Mouse (Mus musculus): ENCODE measurements around the gene Hectd1. TPM values are rescaled to one million over a fixed set of nuclear protein-coding genes. Genes with fewer than 3 reads are reported as not detected.

The Hectd1 gene
- total RNA-seq, 2 experiments from 2014 or later = 89.9 to 90.7 TPM

- intact Hi-C loops (cut with DNase I) = no loop called here
- DNase-seq (ENCODE audit: extremely low spot score in 1 of 2, low spot score in 2 of 2) = peak; percentile 20 to 78
Measured at GRCm38 (mm10) chr12:51729058-51729457, 100.3 kb downstream of the Hectd1 start.

GRCm38 (mm10) chr12:51721836-51722235 is 107.5 kb downstream of the Hectd1 start:
- intact Hi-C loops (cut with DNase I) = no loop called here
- DNase-seq (ENCODE audit: extremely low spot score in 1 of 2, low spot score in 2 of 2) = no peak

- DNase-seq (ENCODE audit: extremely low spot score in 1 of 2, low spot score in 2 of 2) = no peak
- intact Hi-C loops (cut with DNase I) = no loop called here
Measured at GRCm38 (mm10) chr12:51718617-51719016, 110.7 kb downstream of the Hectd1 start.

- intact Hi-C loops (cut with DNase I) = no loop called here
Measured at GRCm38 (mm10) chr12:51712685-51713084, 116.7 kb downstream of the Hectd1 start.

GRCm38 (mm10) chr12:51710154-51710553 is 119.2 kb downstream of the Hectd1 start:
- intact Hi-C loops (cut with DNase I) = no loop called here
- DNase-seq (ENCODE audit: extremely low spot score in 1 of 2, low spot score in 2 of 2) = no peak

More at GRCm38 (mm10) chr12:51712685-51713084, 116.7 kb downstream of the Hectd1 start:
- DNase-seq (ENCODE audit: extremely low spot score in 1 of 2, low spot score in 2 of 2) = no peak

- no peak for DNase-seq (ENCODE audit: extremely low spot score in 1 of 2, low spot score in 2 of 2)
- intact Hi-C loops (cut with DNase I) = no loop called here
Measured at GRCm38 (mm10) chr12:51709741-51710140, 119.6 kb downstream of the Hectd1 start.

- peak; percentile 60 for DNase-seq (ENCODE audit: extremely low spot score in 1 of 2, low spot score in 2 of 2)
- intact Hi-C loops (cut with DNase I) = no loop called here
Measured at GRCm38 (mm10) chr12:51708941-51709686, 120.2 kb downstream of the Hectd1 start.

GRCm38 (mm10) chr12:51706673-51707235 is 122.6 kb downstream of the Hectd1 start:
- intact Hi-C loops (cut with DNase I) = no loop called here
- DNase-seq (ENCODE audit: extremely low spot score in 1 of 2, low spot score in 2 of 2) = no peak

- DNase-seq (ENCODE audit: extremely low spot score in 1 of 2, low spot score in 2 of 2) = peak in 1 of 2 experiments; percentile 40
- intact Hi-C loops (cut with DNase I) = no loop called here
Measured at GRCm38 (mm10) chr12:51705778-51706177, 123.6 kb downstream of the Hectd1 start.

GRCm38 (mm10) chr12:51704572-51704971 is 124.8 kb downstream of the Hectd1 start:
- no peak for DNase-seq (ENCODE audit: extremely low spot score in 1 of 2, low spot score in 2 of 2)
- intact Hi-C loops (cut with DNase I) = no loop called here

- intact Hi-C loops (cut with DNase I) = no loop called here
Measured at GRCm38 (mm10) chr12:51703859-51704258, 125.5 kb downstream of the Hectd1 start.

GRCm38 (mm10) chr12:51701723-51702122 is 127.6 kb downstream of the Hectd1 start:
- no peak for DNase-seq (ENCODE audit: extremely low spot score in 1 of 2, low spot score in 2 of 2)
- intact Hi-C loops (cut with DNase I) = no loop called here

More at GRCm38 (mm10) chr12:51703859-51704258, 125.5 kb downstream of the Hectd1 start:
- no peak for DNase-seq (ENCODE audit: extremely low spot score in 1 of 2, low spot score in 2 of 2)

- DNase-seq (ENCODE audit: extremely low spot score in 1 of 2, low spot score in 2 of 2) = no peak
- intact Hi-C loops (cut with DNase I) = no loop called here
Measured at GRCm38 (mm10) chr12:51699623-51700393, 129.5 kb downstream of the Hectd1 start.

- intact Hi-C loops (cut with DNase I) = no loop called here
Measured at GRCm38 (mm10) chr12:51696157-51696556, 133.2 kb downstream of the Hectd1 start.

GRCm38 (mm10) chr12:51694966-51695365 is 134.4 kb downstream of the Hectd1 start:
- no peak for DNase-seq (ENCODE audit: extremely low spot score in 1 of 2, low spot score in 2 of 2)
- intact Hi-C loops (cut with DNase I) = no loop called here

More at GRCm38 (mm10) chr12:51696157-51696556, 133.2 kb downstream of the Hectd1 start:
- no peak for DNase-seq (ENCODE audit: extremely low spot score in 1 of 2, low spot score in 2 of 2)

GRCm38 (mm10) chr12:51694096-51694495 is 135.2 kb downstream of the Hectd1 start:
- DNase-seq (ENCODE audit: extremely low spot score in 1 of 2, low spot score in 2 of 2) = no peak
- intact Hi-C loops (cut with DNase I) = no loop called here

Measured in left cerebral cortex, postnatal 10 days (tissue).